Mouse (Mus musculus): ENCODE measurements around the gene Slc25a17.

Gene Slc25a17

DNA sequence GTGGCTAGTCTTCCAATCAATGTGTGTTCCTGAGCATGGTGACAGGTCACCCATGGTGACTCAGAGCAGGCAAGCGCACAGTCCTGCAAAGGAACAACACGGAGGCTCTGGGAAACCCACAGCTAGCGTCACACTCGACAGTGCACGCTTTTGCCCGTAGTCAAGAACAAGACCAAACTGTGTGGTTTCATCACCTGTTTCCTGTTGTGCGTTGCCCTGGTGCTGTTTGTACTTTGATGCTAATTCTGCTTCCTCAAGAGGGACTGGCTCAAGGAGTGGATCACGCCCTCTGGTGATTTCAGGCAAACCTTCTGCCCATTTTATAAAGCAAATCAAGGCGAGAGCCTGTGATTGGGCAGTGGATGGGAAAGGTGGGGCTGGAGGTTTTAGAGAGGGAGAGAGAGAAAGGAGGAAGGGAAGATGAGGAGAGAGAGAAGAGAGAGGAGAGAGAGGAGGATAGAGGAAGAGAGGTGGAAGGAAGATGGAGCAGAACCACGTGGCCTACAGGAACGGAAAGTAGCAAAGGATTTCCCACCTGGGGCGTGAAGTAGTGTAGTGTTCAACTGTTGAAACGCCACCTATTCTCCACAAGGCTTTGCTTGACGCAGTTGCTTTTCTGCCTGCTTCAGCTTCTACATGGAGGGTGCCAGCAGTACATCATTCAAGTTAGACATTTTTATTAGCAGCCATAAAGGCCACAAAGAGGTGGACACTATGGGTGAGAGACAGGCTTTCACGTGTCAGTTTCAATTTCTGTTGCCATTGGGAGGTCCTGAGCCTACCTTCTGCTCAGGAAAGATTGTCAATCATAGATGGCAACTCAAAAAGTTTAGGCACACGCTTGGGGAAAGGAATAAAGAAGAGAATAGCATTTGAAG lies 59.2 kb downstream of the Slc25a17 start:
- DNase-seq (ENCODE audit: low read depth, low spot score), result peak; percentile 69

DNA sequence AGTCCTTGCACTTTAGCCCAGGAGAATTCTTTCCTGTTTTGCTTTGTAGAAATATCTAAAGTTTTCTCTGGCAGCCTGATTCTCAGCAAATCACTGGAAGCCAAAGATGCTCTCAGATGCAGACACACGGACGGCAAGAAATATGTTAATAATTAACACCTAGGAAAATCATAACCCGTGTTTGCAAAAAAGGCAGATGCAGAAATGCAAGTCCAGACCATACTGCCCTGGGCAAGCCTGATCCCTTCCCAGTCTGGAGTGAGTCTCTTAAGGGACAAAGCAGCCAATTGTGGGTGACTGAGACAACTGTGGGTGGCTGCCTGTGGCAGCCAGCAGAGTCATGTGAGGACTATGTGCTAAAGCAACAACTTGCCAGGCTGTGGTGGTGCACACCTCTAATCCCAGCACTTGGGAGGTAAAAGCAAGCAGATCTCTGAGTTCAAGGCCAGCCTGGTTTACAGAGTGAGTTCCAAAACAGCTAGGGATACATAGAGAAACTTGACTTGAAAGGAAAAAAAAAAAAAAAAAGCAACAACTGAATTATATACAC lies 60.0 kb downstream of the Slc25a17 start:
- no peak for DNase-seq (ENCODE audit: low read depth, low spot score)

GRCm38 (mm10) chr15:81299549-81299948 lies 61.1 kb downstream of the Slc25a17 start:
- no peak for DNase-seq (ENCODE audit: low read depth, low spot score)

DNA sequence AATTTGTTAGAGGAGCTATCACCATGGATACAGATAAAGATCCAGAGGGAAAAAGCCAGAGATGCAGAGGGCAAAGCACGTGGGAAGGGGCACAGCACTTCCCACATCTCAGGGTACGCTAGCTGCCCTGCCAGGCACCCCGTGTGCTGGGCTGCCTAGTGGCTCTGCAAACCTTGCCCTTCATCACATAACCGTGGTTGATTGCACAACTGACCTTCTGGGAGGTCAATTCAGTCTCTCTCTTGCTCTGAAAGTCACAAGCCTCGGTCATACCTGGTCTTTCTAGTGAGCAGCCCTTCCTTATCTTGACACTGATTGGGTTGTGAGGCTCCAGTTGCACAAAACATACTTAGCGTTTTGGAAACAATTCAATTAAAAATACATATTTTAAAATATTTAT lies 62.4 kb downstream of the Slc25a17 start:
- DNase-seq (ENCODE audit: low read depth, low spot score), result no peak

- DNase-seq (ENCODE audit: low read depth, low spot score), result no peak
Observed at GRCm38 (mm10) chr15:81297543-81297942, 63.1 kb downstream of the Slc25a17 start.

DNA sequence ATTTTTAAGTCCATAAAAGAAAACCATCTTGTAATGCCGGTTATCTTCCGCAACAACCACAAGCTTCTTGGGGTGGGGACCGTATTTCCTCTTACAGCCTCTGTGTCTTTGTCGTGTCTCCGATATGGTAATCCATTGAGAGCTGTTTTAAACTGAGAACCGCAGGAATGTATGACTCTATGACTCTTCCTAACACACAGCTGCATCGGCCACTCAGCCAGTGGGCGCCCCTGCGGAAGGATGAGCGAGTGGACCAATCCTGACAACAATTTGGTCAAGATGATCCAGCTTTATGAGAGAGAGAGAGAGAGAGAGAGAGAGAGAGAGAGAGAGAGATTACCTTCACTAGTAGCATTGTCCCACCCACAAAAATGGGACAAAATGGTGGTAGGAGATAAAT lies 65.7 kb downstream of the Slc25a17 start:
- no peak for DNase-seq (ENCODE audit: low read depth, low spot score)

GRCm38 (mm10) chr15:81294386-81294785 lies 66.2 kb downstream of the Slc25a17 start:
- no peak for DNase-seq (ENCODE audit: low read depth, low spot score)

- no peak for DNase-seq (ENCODE audit: low read depth, low spot score)
Observed at GRCm38 (mm10) chr15:81290747-81291146, 69.9 kb downstream of the Slc25a17 start.

- DNase-seq (ENCODE audit: low read depth, low spot score), result peak; percentile 32
Observed at GRCm38 (mm10) chr15:81290230-81290629, 70.4 kb downstream of the Slc25a17 start.

GRCm38 (mm10) chr15:81284121-81284734 lies 76.4 kb downstream of the Slc25a17 start:
- DNase-seq (ENCODE audit: low read depth, low spot score), result no peak

DNA sequence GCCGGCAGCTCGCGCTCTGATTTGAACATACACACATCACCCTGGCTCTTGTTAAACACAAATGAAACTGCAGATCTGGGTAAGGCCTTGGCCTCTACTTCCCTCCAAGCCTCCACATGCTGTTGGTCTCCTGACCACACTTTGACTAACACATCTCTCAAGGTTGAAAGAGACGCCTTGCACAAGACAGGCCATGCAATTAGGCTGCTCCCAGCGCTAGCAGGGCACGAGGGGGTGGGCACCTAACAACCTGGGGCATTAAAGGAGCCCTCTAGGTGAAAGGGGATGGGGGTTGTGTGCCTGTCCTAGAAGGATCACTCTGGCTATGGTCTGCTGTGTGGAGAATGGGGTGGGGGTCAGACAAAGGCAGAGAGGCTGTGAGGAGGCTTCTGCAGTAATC lies 81.9 kb downstream of the Slc25a17 start:
- no peak for DNase-seq (ENCODE audit: low read depth, low spot score)

- DNase-seq (ENCODE audit: low read depth, low spot score), result no peak
Observed at GRCm38 (mm10) chr15:81277928-81278327, 82.7 kb downstream of the Slc25a17 start.

- DNase-seq (ENCODE audit: low read depth, low spot score), result no peak
Observed at GRCm38 (mm10) chr15:81273361-81273760, 87.3 kb downstream of the Slc25a17 start.

- DNase-seq (ENCODE audit: low read depth, low spot score), result no peak
Observed at GRCm38 (mm10) chr15:81272305-81273053, 88.1 kb downstream of the Slc25a17 start.
